Mouse (Mus musculus): ENCODE data around the gene Zcchc13. TPM values are rescaled to one million over a fixed set of nuclear protein-coding genes. Genes with fewer than 3 reads are reported as not detected.
"Not testable (repeated sequence)": the region's sequence is repeated elsewhere in the genome, so short reads cannot be mapped to it uniquely, and the experiment has no call there.

Gene Zcchc13
- polyA plus RNA-seq, 1 experiment from 2014 or later = not detected

- not testable (repeated sequence) for H3K4me1 ChIP-seq; H3K36me3 ChIP-seq; H3K4me3 ChIP-seq; DNase-seq (ENCODE audit: low spot score); H3K27ac ChIP-seq; H3K9me3 ChIP-seq
- H3K27me3 ChIP-seq (ENCODE audit: insufficient read depth, poor library complexity, severe bottlenecking) = peaks cover 22% of the 10 kb centered on the region; the same call in 1 of the 2 replicates
- WGBS = 78% methylated on average over 10 of the region's 10 CpGs
Measured at GRCm38 (mm10) chrX:103664445-103664844, 34.1 kb downstream of the Zcchc13 start.

GRCm38 (mm10) chrX:103670245-103670644 lies 39.9 kb downstream of the Zcchc13 start:
- no peaks in the 10 kb centered on the region for H3K4me1 ChIP-seq
- H3K4me3 ChIP-seq = no peak overlapping the region
- DNase-seq (ENCODE audit: low spot score) = no peak
- no peaks in the 10 kb centered on the region; the same call in 1 of the 2 replicates for H3K27me3 ChIP-seq (ENCODE audit: insufficient read depth, poor library complexity, severe bottlenecking)
- no peaks in the 10 kb centered on the region for H3K9me3 ChIP-seq
- H3K27ac ChIP-seq = no peak overlapping the region
- no peaks in the 10 kb centered on the region for H3K36me3 ChIP-seq

GRCm38 (mm10) chrX:103673761-103674160 lies 43.4 kb downstream of the Zcchc13 start:
- DNase-seq (ENCODE audit: low spot score) = no peak
- 71% methylated on average over 3 of the region's 3 CpGs for WGBS
- no peak overlapping the region for H3K27ac ChIP-seq
- H3K4me1 ChIP-seq = no peaks in the 10 kb centered on the region
- H3K4me3 ChIP-seq = no peak overlapping the region
- H3K36me3 ChIP-seq = no peaks in the 10 kb centered on the region
- H3K27me3 ChIP-seq (ENCODE audit: insufficient read depth, poor library complexity, severe bottlenecking) = peaks cover 5% of the 10 kb centered on the region; the same call in 1 of the 2 replicates
- H3K9me3 ChIP-seq = no peaks in the 10 kb centered on the region

- Histone ChIP-seq H3K27me3 (ENCODE audit: insufficient read depth, poor library complexity, severe bottlenecking) (peaks cover 5% of the 10 kb centered on the region; the same call in 1 of the 2 replicates), H3K9me3 (no peaks in the 10 kb centered on the region), H3K4me1 (no peaks in the 10 kb centered on the region), H3K36me3 (no peaks in the 10 kb centered on the region), H3K27ac (no peak overlapping the region), H3K4me3 (no peak overlapping the region)
- WGBS = 15% methylated on average over 2 of the region's 2 CpGs
- no peak for DNase-seq (ENCODE audit: low spot score)
Measured at GRCm38 (mm10) chrX:103674674-103675073, 44.3 kb downstream of the Zcchc13 start.

Other genes starting within 250 kb of the Zcchc13 start
- not detected in 2 replicates for gene Tsx, start 216.1 kb upstream of the Zcchc13 start, polyA plus RNA-seq (2016; fragmentation: Nextera tagmentation; extraction: Ambion mirVana)
- not detected in 2 replicates for gene Gm26992, start 208.6 kb upstream of the Zcchc13 start, polyA plus RNA-seq (2016; fragmentation: Nextera tagmentation; extraction: Ambion mirVana)
- 6.0 and 8.4 TPM in 2 replicates for gene Slc16a2, start 191.4 kb downstream of the Zcchc13 start, polyA plus RNA-seq (2016; fragmentation: Nextera tagmentation; extraction: Ambion mirVana)

Data from heart, embryonic 10.5 days (tissue).